Mouse (Mus musculus) megakaryocyte, adult 5-6 weeks (primary cell): ENCODE data around the gene Mink1. TPM values are rescaled to one million over a fixed set of nuclear protein-coding genes. Genes with fewer than 3 reads are reported as not detected.
A peak's percentile ranks its signal among the peaks of the same experiment; 100 is the strongest.

Experiments
- ATAC-seq: 2 replicates; pipeline ENCODE4 v1.8.0; 2016; ENCODE audit warnings: mild to moderate bottlenecking, inconsistent platforms; ENCODE audit not compliant: poor library complexity, severe bottlenecking
- total RNA-seq, 2 experiments: library from RNA; stranded (forward) in 1 of 2; stranded (reverse) in 1 of 2; fragments of 153-499, 151-499 nt in 1 of 2; fragments of 221-1000, 200-1000 nt in 1 of 2; gene quantifications; 2 replicates each; pipeline versions ENCODE4 v1.2.3 to v1.2.4; 2015 to 2017

Gene Mink1
- total RNA-seq, 2 experiments from 2014 or later, result 17.5 to 21.3 TPM

DNA sequence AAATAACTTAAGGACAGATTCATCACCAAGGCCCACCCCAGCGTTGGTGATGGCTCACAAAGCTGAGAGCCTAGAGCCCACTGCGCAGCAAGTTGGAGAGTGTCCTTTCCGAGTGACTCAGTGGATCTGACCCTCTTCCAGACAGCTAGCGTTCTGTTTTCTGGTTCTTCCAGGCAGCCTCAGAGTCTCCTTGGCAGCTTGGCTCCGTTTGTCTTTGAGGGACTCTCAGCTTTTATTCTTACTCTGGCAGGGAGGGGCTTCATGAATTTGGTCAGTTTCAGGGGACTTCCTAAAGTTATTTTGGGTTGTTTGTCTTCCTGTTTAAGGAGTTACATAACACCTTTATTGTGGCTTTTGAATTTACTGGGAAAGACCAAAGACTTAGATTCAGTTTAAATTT is 24.3 kb downstream of the Mink1 start:
- no peak for ATAC-seq

- no peak for ATAC-seq
These were observed 29.1 kb downstream of the Mink1 start for GRCm38 (mm10) chr11:70591733-70592132.

- no peak for ATAC-seq
These were observed 31.7 kb downstream of the Mink1 start for GRCm38 (mm10) chr11:70594253-70594989.

- ATAC-seq, result peak; percentile 60
These were observed 33.0 kb downstream of the Mink1 start for GRCm38 (mm10) chr11:70595638-70596037.

GRCm38 (mm10) chr11:70596094-70596493 is 33.4 kb downstream of the Mink1 start:
- no peak for ATAC-seq

DNA sequence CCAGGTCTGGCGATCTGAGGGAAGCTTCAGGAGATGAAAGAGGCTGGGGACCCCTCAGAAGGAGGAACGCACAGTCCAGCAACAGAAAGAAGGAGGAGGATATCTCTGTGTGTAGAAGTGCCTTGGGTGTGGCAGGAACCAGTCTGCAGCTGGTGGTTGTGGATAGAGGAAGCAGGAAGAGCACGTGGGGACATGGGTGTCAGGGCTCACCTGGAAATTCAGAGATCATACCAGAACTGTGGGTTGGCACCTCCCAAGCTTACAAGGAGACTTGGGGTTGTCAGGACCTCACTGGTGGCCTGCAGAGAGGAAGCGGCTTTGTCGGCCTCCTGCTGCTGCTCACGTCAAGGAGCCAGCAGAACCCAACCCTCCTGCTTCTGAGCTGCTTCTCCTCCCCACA is 34.6 kb downstream of the Mink1 start:
- peak; percentile 41 for ATAC-seq

DNA sequence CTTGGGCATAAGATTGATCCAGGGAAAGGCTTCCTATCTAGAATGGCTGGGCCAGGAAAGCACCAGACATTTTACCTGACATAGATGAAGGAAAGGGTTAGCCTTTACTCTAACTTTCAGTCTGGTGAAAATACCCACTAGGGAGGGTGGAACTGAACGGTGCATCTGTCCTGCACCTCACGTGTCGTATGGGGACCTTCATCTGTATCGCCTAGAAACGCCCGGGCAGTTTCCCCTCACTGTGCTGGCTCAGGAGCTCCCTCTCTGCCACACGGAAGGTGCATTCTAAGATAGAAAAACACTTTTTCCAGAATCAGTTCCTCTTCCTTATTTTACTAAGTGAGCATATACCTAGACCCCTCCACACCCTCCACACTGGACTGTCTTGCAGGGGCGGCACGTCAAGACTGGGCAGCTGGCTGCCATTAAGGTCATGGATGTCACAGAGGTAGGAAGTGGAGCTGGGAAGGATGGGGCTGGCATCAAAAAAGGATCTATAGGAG is 35.8 kb downstream of the Mink1 start:
- peak; percentile 31; the same call in 1 of the 2 replicates for ATAC-seq

- peak; percentile 78 for ATAC-seq
These were observed 42.4 kb downstream of the Mink1 start for GRCm38 (mm10) chr11:70605024-70605566.

- no peak for ATAC-seq
These were observed 44.0 kb downstream of the Mink1 start for GRCm38 (mm10) chr11:70606717-70607116.

DNA sequence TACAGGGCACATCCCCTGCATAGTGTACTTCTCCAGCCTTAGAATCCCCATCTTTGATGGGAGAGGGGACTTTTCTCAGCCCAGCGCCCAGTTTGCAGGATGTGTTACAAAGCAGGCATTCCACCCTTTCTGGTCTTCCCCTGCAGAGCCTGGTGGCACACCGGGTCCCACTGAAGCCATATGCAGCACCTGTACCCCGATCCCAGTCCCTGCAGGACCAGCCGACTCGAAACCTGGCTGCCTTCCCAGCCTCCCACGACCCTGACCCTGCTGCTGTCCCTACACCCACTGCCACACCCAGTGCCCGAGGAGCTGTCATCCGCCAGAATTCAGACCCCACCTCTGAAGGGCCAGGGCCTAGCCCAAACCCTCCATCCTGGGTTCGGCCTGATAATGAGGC is 44.9 kb downstream of the Mink1 start:
- no peak for ATAC-seq

- ATAC-seq, result no peak
These were observed 45.8 kb downstream of the Mink1 start for GRCm38 (mm10) chr11:70608381-70609066.

GRCm38 (mm10) chr11:70610752-70611151 is 48.1 kb downstream of the Mink1 start:
- no peak for ATAC-seq

DNA sequence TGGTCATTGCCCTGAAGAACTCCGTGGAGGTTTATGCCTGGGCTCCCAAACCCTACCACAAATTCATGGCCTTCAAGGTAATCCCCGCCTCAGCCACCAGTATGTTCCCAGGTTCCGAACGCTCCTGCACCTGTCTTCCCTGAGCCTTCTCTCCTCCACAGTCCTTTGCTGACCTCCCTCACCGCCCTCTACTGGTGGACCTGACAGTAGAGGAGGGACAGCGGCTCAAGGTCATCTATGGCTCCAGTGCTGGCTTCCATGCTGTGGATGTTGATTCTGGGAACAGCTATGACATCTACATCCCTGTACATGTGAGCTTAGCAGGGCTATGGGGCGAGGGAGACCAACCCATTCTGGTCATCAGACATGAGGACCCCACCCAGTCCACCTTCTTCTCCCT is 49.8 kb downstream of the Mink1 start:
- no peak for ATAC-seq

- peak; percentile 98 for ATAC-seq
These were observed 52.4 kb downstream of the Mink1 start for GRCm38 (mm10) chr11:70615074-70615473.

DNA sequence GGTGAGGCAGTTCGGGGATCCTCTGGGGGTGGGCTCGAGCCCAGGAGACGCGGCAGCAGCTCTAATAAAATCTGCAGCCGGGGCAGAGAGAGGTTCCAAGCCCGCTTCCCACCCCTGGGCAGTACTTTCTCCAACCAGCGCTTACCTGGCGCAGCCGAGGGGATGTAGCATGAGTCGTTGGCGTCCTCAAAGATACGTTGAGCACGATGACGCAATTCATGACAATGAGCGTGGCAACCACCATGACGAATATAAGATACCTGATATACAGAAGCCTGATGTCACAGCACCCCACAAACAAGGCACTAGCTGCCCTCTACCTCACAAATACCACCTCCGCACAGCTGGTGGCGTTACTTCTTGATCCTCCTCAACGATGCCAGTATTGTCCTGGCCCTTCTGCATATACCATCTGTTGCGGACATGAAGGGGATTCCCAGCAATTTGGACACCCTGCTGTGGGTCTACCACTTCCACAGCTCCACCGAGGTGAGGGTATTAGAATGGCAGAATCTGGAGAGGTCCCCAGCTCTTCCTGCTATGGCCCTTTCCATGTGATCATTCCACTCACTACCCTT is 52.9 kb downstream of the Mink1 start, which contains the start of gene 4930544D05Rik:
TSS of gene 4930544D05Rik (plus strand) at position 333 of the 578 bp plus-strand sequence.
- ATAC-seq, result peak; percentile 41

- no peak for ATAC-seq
These were observed 56.4 kb downstream of the Mink1 start, which contains the start of gene Chrne for GRCm38 (mm10) chr11:70619101-70619500. Gene Chrne (minus strand): TSS chr11:70619216.

DNA sequence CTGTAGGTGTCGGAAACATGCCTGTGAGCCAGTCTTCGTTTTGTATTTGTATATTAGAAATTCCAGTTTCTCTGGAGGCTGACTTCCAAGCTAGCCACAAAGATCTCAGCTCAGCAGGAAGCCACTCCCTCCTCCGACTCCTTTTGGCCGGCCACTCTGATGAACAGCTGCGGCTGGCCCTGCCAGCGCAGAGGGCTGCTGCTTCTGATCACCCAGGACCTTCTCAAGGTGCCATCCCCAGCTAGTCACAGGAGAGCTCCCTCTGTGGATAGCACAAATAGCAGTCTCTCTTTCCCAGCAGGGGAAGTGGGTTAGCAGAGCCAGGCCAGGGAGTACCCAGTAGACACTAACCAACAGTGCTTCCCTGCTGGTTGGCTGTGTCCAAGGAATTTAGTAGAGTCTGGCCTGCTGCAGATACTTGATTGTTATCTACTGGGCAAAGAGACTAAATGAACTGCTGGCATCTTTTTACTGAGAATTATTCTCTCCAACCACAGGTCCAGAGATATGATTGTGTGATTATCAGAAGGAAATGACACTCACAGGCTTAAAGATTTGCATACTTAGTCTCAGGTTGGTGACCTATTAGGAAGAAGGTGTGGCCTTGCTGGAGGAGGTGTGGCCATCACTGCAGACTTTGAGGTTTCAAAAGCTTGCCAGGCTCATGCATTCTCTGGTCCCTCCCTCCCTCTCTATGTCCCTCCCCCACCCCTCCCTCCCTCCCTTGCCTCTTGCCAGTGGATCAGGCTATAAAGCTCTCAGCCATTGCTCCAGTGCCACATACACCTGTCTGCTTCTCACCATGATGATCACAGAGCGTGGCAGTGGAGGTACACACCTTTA is 59.5 kb downstream of the Mink1 start:
- peak; percentile 35; the same call in 1 of the 2 replicates for ATAC-seq

- ATAC-seq, result no peak
These were observed 60.5 kb downstream of the Mink1 start for GRCm38 (mm10) chr11:70623053-70623742.

GRCm38 (mm10) chr11:70625473-70625872 is 62.8 kb downstream of the Mink1 start:
- ATAC-seq, result peak; percentile 77

GRCm38 (mm10) chr11:70626877-70627276 is 64.2 kb downstream of the Mink1 start:
- no peak for ATAC-seq
